Comparison of ENCODE assay signal across 2 mouse cellular contexts in the genomic region with DNA sequence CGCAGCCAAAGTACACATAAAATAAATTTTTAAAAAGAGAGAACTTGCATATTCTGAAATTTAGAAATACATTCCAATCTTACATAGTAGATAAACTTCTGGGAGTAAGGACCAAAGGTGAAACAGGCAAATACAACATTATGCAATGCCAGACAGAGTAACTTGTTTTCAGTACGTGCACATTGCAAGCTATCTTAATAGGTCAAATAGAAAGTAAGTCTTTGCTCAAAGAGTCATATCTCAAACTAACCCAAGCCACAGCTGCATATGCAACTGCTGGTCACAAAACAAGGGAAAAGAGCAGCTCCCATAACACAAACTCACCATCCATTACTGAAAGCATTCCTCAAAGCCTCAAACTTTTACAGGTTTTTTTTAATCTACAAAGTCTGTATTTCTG.
TF ChIP-seq lines count a peak whose summit lies in the region.

No protein-coding gene starts in this region.

TF ChIP-seq in CH12.LX, 34 proteins besides CTCF, POLR2A, EP300 and RAD21:
- no peak for TF ChIP-seq MXI1 (IDR thresholded peaks at IDR 0.05; ENCODE audit: low read depth, low read length)
- 0 out of 2 replicates have a peak, but pooled peaks have one; percentile 59 for TF ChIP-seq SIN3A (IDR thresholded peaks at IDR 0.05; ENCODE audit: low read length)

TF ChIP-seq in myocyte, 11 proteins besides CTCF, POLR2A, EP300 and RAD21:
- no peak for TF ChIP-seq SRF (IDR thresholded peaks at IDR 0.05; ENCODE audit: control insufficient read depth, insufficient read length, low read depth)
- TF ChIP-seq TCF12 (IDR thresholded peaks at IDR 0.05; ENCODE audit: insufficient read depth, poor library complexity, severe bottlenecking): no peak
TF ChIP-seq in myocyte: peak in this region for 0.
